Mouse (Mus musculus) liver, embryonic 14.5 days (tissue): ENCODE results near the gene Nol12. TPM values are rescaled to one million over a fixed set of nuclear protein-coding genes. Genes with fewer than 3 reads are reported as not detected.

Experiments
- ATAC-seq: fragments of 200-750 bp; cut with Nextera tagmentation; 2 replicates; pipeline ENCODE4 v1.8.0; 2017; ENCODE audit warnings: moderate number of reproducible peaks, mild to moderate bottlenecking, moderate library complexity; ENCODE audit not compliant: insufficient read depth
- DNase-seq, 3 experiments: peaks; one replicate each; pipeline ENCODE4 v3.0.0-alpha.2; 2012 to 2013; ENCODE audit warnings: low read depth in 3 of 3, low spot score in 3 of 3
- H3K27ac ChIP-seq: fragments of 300-500 bp; sonication (generic); 2 replicates; pipeline ENCODE4 v1.5.1; 2014; ENCODE audit warnings: moderate library complexity, mild to moderate bottlenecking, control low read depth, inconsistent platforms
- H3K27me3 ChIP-seq: fragments of 300-500 bp; sonication (generic); 2 replicates; pipeline ENCODE4 v1.6.1; 2014; ENCODE audit warnings: mild to moderate bottlenecking, low read length, moderate library complexity; ENCODE audit not compliant: control insufficient read depth, insufficient read depth
- H3K36me3 ChIP-seq: fragments of 300-500 bp; sonication (generic); replicated peaks from 2 replicates; pipeline ENCODE4 v1.6.1; 2014; ENCODE audit warnings: low read depth; ENCODE audit not compliant: control insufficient read depth, insufficient read depth
- H3K4me1 ChIP-seq, 2 experiments: fragments of 200-500 bp in 1 of 2; fragments of 300-500 bp in 1 of 2; sonication (generic) in 1 of 2; replicated peaks; 2 replicates each; pipeline ENCODE4 v1.6.1; 2012 to 2014; ENCODE audit warnings: antibody characterized with exemption in 1 of 2, inconsistent platforms in 1 of 2, low read length in 1 of 2; ENCODE audit not compliant: control insufficient read depth in 2 of 2, insufficient read depth in 2 of 2
- H3K4me2 ChIP-seq: fragments of 300-500 bp; sonication (generic); 2 replicates; pipeline ENCODE4 v1.6.1; 2014; ENCODE audit warnings: low read depth, mild to moderate bottlenecking, control low read depth, moderate library complexity
- H3K4me3 ChIP-seq, 2 experiments: fragments of 200-500 bp in 1 of 2; fragments of 300-500 bp in 1 of 2; sonication (generic) in 1 of 2; 2 replicates each; pipeline ENCODE4 v1.5.1; 2012 to 2014; ENCODE audit warnings: low read depth in 2 of 2, low read length in 2 of 2, mild to moderate bottlenecking in 2 of 2, control low read depth in 1 of 2, inconsistent platforms in 1 of 2, moderate library complexity in 1 of 2; ENCODE audit not compliant: insufficient read depth in 1 of 2
- H3K9ac ChIP-seq: fragments of 300-500 bp; sonication (generic); replicated peaks from 2 replicates; pipeline ENCODE4 v1.6.1; 2014; ENCODE audit warnings: mild to moderate bottlenecking, control low read depth, moderate library complexity
- H3K9me3 ChIP-seq: fragments of 300-500 bp; sonication (generic); 2 replicates; pipeline ENCODE4 v1.6.1; 2016; ENCODE audit warnings: low read length, mixed read lengths; ENCODE audit not compliant: control insufficient read depth
- CTCF ChIP-seq: IDR thresholded peaks from 2 replicates; pipeline ENCODE4 v1.5.1; 2016; ENCODE audit warnings: antibody characterized with exemption, low read depth, control low read depth
- EP300 ChIP-seq: IDR thresholded peaks from 2 replicates; pipeline ENCODE4 v1.6.1; 2016; ENCODE audit warnings: antibody characterized with exemption, low read depth
- WGBS: fragments of 180-500 bp; shearing (Covaris S2); extraction: QIAGEN DNeasy Blood & Tissue Kit; methylation state at CpG from one replicate; pipeline ENCODE4 v1.1.7; 2014; ENCODE audit not compliant: insufficient replicate concordance; 5-methylcytosine and 5-hydroxymethylcytosine counted together
- polyA plus RNA-seq, 2 experiments: library from polyadenylated mRNA; depleted of rRNA in 1 of 2; stranded (reverse) in 1 of 2; unstranded in 1 of 2; fragments of >200 nt; fragmentation: Nextera tagmentation in 1 of 2; extraction: Ambion mirVana in 1 of 2; gene quantifications; 2 replicates each; pipeline versions ENCODE4 v1.2.1 to v1.2.3; 2012 to 2014

Nol12 gene
- polyA plus RNA-seq (2012; rRNA removed): 7.9 and 17.5 TPM in 2 replicates
- 31.9 and 32.7 TPM in 2 replicates for polyA plus RNA-seq (2014; fragmentation: Nextera tagmentation; extraction: Ambion mirVana)

- WGBS: under 1% methylated on average over 42 of the region's 42 CpGs
- peak; percentile 78 for ATAC-seq
- peak; percentile 81 to 84 (median 83) for DNase-seq
Observed at GRCm38 (mm10) chr15:78934784-78935320, at the start of gene Nol12. Gene Nol12 (plus strand): TSS chr15:78934933.

GRCm38 (mm10) chr15:78889401-78889853 lies 45.3 kb upstream of the Nol12 start:
- peak; percentile 56; the same call in 1 of the 2 replicates for ATAC-seq
- Histone ChIP-seq H3K36me3 (peaks cover 21% of the 10 kb centered on the region), H3K4me2 (peak overlapping the region; percentile 20; the same call in 1 of the 2 replicates), H3K4me1 (peaks cover 19 to 23% of the 10 kb centered on the region in 2 experiments), H3K9ac (no peak overlapping the region), H3K9me3 (no peaks in the 10 kb centered on the region), H3K27ac (no peak overlapping the region), H3K4me3 (no peak overlapping the region), H3K27me3 (no peaks in the 10 kb centered on the region)
- 31% methylated on average over 13 of the region's 13 CpGs for WGBS
- DNase-seq: no peak
- TF ChIP-seq CTCF: no peak
- TF ChIP-seq EP300: no peak

More at GRCm38 (mm10) chr15:78934784-78935320, at the start of gene Nol12:
- H3K4me2 ChIP-seq: peak within 1 kb of the TSS; percentile 96
- H3K36me3 ChIP-seq: peaks cover 16% of the 10 kb centered on the region
- H3K9me3 ChIP-seq: no peaks in the 10 kb centered on the region
- no peak; the same call in 1 of the 2 replicates for TF ChIP-seq EP300
- TF ChIP-seq CTCF: 0 out of 2 replicates have a peak, but pooled peaks have one; percentile 25
- H3K9ac ChIP-seq: peak within 1 kb of the TSS; percentile 78
- peak within 1 kb of the TSS; percentile 65 for H3K27ac ChIP-seq
- peak within 1 kb of the TSS; percentile 76 to 82 for H3K4me3 ChIP-seq
- H3K4me1 ChIP-seq: peaks cover 19 to 22% of the 10 kb centered on the region in 2 experiments
- no peaks in the 10 kb centered on the region for H3K27me3 ChIP-seq

- ATAC-seq (peak; percentile 11; the same call in 1 of the 2 replicates), DNase-seq (no peak)
- H3K4me2 ChIP-seq: no peak overlapping the region; the same call in 1 of the 2 replicates
- H3K9me3 ChIP-seq: no peaks in the 10 kb centered on the region
- H3K36me3 ChIP-seq: peaks cover 13% of the 10 kb centered on the region
- H3K4me1 ChIP-seq: peaks cover 46 to 53% of the 10 kb centered on the region in 2 experiments
- TF ChIP-seq CTCF (no peak), EP300 (no peak)
- no peaks in the 10 kb centered on the region for H3K27me3 ChIP-seq
- no peak overlapping the region for H3K9ac ChIP-seq
- no peak overlapping the region for H3K27ac ChIP-seq
- no peak overlapping the region for H3K4me3 ChIP-seq
- WGBS: 46% methylated on average over 7 of the region's 7 CpGs
Observed at GRCm38 (mm10) chr15:78892440-78892839, 42.3 kb upstream of the Nol12 start.

- no peak overlapping the region for H3K4me3 ChIP-seq
- H3K9ac ChIP-seq: no peak overlapping the region
- H3K4me1 ChIP-seq: peaks cover 57 to 65% of the 10 kb centered on the region in 2 experiments
- peak overlapping the region; percentile 14 for H3K4me2 ChIP-seq
- WGBS: 22% methylated on average over 13 of the region's 13 CpGs
- H3K36me3 ChIP-seq: peaks cover 10% of the 10 kb centered on the region
- no peak for TF ChIP-seq EP300
- TF ChIP-seq CTCF: no peak
- no peaks in the 10 kb centered on the region for H3K9me3 ChIP-seq
- DNase-seq (no peak), ATAC-seq (no peak)
- H3K27ac ChIP-seq: no peak overlapping the region; the same call in 1 of the 2 replicates
- no peaks in the 10 kb centered on the region for H3K27me3 ChIP-seq
Observed at GRCm38 (mm10) chr15:78894726-78895125, 40.0 kb upstream of the Nol12 start.

- peak overlapping the region; percentile 73 for H3K27ac ChIP-seq
- 16% methylated on average over 2 of the region's 2 CpGs for WGBS
- no peak overlapping the region; a peak in 1 of 4 replicates for H3K4me3 ChIP-seq
- ATAC-seq (no peak; the same call in 1 of the 2 replicates), DNase-seq (no peak)
- no peaks in the 10 kb centered on the region for H3K27me3 ChIP-seq
- no peaks in the 10 kb centered on the region for H3K9me3 ChIP-seq
- H3K4me1 ChIP-seq: peaks cover 54 to 66% of the 10 kb centered on the region in 2 experiments
- H3K36me3 ChIP-seq: peaks cover 7% of the 10 kb centered on the region; the same call in 1 of the 2 replicates
- no peak for TF ChIP-seq CTCF
- TF ChIP-seq EP300: no peak
- peak overlapping the region; percentile 94 for H3K4me2 ChIP-seq
- H3K9ac ChIP-seq: peak overlapping the region; percentile 44
Observed at GRCm38 (mm10) chr15:78895741-78896140, 39.0 kb upstream of the Nol12 start.
